Mouse (Mus musculus) megakaryocyte-erythroid progenitor cell, adult 5-6 weeks (primary cell): ENCODE data around the gene F5. TPM values are rescaled to one million over a fixed set of nuclear protein-coding genes. Genes with fewer than 3 reads are reported as not detected.
A peak's percentile ranks its signal among the peaks of the same experiment; 100 is the strongest.

Experiments
- ATAC-seq: replicated peaks from 2 replicates; pipeline ENCODE4 v1.8.0; 2016; ENCODE audit warnings: mild to moderate bottlenecking, inconsistent platforms; ENCODE audit not compliant: severe bottlenecking, poor library complexity, low FRiP score, low TSS enrichment
- total RNA-seq, 2 experiments: library from RNA; stranded (forward) in 1 of 2; stranded (reverse) in 1 of 2; fragments of 200-1000, 215-1000 nt in 1 of 2; fragments of >200 nt in 1 of 2; fragmentation: Nextera tagmentation in 1 of 2; gene quantifications; 2 replicates each; pipeline ENCODE4 v1.2.3; 2014 to 2017

F5 gene
- total RNA-seq, 2 experiments from 2014 or later: 0.42 TPM; not detected in 1

DNA sequence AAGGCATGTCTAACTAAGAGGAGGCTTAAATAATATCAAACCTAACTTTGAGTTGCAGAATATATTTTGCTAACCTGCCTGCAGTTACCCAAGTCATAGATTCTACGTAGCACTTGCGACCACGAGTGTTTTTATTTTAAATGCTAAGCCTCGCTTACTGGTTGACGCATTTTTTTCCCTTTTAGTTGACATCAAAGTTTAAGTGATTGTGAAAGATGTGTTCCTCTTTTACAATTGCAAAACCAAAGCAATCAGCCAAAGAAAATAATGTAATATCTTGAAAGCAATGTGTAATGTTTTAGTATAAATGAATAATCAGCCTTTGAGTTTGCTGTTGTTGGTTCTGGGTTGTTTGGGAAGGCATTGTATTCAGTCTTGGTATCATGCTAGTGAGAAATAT lies 1.2 kb downstream of the F5 start:
- no peak for ATAC-seq

DNA sequence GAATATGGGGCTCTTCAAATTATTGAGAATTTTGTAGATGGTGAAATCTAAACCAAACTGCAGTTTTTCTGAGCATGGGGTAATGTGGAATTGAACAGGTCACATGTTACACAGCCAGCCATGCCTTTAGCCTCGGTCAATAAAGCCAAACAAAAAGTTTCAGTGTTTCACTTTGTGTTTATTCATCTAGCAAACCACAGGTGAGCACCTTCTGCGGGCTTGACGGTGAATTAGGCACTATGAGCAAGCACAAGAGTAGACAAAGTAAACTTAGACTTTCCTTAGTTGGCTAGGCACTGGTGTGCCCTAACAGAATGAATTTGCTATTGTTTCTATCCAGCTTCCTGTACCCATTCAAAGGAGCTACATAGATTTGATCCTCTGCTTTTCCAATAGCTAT lies 3.3 kb downstream of the F5 start:
- no peak for ATAC-seq

DNA sequence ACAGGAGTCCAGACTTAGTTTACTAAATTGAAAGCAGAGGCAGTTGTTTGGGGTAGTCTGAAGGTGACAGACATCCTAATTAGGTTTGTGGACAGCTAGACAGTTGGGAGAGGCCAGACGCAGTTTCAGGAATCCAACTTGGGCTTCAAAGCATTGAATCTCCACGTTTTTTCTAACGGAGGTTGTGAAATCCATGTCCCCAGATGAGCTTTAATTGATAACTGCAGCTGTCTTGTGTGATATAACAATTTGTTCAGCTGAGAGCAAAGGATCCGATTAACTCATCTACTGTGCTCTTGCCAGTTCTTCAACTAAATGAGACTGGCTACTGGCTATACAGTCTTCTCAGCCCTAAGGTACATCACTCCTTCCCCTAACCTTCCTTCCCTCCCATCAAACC lies 6.9 kb downstream of the F5 start:
- ATAC-seq: no peak

DNA sequence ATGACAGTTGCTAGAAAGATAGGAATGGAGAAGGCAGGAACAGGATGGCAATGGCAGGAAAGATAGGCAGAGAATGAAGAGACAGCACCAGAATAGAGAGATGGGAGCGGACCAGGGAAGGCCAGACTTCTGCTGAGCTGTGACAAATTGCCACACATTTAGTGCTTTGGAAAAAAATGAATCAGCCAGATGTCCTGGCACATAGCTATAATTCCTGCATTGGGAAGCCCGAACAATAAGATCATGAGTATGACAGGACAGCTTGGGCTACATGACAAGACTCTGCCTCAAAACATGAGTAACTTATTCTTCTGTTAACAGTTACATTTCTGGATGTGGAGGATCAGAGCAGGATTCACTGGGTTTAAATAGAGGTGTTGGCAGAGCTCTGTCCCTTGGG lies 8.1 kb downstream of the F5 start:
- ATAC-seq: no peak

DNA sequence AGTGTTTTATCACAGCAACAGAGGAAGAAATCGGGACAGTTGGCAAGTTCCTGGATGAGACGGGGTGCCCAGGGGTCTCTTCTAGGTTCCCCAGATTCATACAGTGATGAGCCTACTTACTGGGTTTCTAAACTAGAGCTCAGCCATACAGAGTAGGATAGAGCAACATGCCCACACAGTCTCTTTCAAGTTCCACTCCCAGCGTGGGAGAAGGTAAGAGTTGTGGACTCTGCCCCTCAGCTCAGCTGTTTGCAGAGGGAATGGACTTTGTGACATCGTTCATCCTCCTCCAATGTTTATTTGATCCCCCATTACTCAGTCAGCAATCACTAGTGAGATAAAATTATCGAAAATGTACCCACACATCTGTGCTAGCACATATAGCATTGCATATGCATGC lies 11.1 kb downstream of the F5 start:
- no peak for ATAC-seq

DNA sequence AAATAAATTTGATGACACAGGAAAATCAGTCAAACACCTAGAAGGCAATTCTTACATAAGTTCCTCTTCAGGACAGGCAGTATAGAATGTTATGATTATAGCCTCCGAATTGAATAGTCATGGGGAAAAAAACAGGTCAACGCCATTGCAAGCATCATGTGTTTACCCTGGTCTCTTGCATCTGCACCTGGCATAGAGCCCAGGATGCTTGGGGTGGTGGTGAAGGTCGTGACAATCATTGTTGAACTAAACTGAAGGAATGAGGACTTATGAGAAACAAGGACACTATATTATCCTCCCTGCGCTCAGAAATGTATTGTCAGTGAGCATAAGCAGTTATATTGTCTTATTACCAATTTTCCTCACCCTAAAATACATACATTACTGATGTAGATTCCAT lies 17.2 kb downstream of the F5 start:
- no peak for ATAC-seq

DNA sequence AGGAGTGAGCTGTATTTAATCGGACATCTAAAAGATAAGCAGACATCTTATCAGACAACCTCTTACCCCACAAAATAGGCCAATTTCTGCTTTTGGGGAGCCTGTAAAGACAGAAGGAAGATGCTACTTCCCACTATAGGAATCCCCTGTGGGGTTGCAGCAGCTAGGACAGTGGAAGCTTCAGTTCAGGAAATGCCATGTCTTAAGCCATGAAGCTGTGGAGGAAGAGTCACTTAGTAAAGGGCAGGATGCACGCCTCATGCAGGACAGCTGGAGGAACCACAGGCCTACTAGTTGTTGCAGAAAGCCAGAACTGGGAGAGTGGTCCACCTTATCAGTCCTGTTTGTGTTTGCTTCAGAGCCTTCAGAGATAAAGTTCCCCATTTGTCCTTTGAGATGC lies 18.8 kb downstream of the F5 start:
- no peak for ATAC-seq

DNA sequence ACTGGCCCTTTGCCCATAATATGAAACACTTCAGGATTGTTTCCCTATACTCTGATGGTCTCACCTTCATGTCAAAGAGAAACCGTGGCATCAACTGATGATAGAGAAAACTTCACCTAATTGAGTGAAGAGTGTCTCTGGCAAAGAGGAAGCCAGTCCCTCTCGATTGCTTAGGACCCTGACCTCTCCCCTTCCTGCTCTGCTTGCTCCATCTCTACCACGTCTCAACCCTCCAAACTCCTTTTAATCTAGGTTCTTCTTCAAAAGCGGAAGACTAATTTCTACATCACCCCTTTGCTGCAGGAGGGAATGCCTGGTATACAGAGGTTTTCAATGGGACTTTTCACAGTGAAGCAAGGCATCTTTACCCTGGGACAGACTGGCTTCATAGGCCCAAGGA lies 21.5 kb downstream of the F5 start:
- no peak for ATAC-seq

DNA sequence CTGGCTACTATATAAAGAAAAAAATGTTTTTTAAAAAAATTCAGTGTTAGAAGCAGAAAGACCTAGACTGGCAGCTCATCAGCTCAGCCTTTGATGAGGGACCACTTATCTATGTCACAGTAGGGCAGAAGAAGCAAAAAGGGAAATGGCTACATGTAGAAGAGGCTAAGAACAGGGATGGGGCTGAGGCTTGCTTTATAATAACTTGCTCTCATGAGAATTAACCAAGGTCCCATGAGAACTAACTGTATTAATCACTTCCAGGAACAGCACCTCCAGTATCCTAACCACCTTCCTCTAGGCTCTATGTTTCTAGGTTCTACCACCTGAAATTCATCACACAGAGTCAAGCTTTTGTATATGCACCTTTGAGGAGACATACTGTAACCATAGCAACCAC lies 25.2 kb downstream of the F5 start:
- no peak for ATAC-seq

DNA sequence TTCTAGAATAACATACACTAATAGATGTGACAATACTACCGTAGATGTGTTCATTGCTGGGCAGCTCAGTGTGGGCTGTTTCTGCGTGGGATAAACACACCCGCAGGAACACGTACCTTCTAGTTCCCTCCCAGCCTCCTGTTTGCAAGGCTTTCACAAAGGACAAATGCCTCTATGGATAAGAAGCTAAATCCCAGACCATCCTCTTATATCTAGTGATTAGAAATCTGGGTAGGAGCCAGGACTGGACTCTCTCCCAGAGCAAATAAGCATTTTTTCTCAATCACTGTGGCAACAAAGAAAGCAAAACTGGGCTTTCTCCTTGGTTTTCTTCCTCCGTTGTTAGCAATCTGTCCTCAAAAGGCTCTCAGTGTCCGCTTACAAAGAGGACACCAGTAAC lies 26.8 kb downstream of the F5 start:
- ATAC-seq: no peak

DNA sequence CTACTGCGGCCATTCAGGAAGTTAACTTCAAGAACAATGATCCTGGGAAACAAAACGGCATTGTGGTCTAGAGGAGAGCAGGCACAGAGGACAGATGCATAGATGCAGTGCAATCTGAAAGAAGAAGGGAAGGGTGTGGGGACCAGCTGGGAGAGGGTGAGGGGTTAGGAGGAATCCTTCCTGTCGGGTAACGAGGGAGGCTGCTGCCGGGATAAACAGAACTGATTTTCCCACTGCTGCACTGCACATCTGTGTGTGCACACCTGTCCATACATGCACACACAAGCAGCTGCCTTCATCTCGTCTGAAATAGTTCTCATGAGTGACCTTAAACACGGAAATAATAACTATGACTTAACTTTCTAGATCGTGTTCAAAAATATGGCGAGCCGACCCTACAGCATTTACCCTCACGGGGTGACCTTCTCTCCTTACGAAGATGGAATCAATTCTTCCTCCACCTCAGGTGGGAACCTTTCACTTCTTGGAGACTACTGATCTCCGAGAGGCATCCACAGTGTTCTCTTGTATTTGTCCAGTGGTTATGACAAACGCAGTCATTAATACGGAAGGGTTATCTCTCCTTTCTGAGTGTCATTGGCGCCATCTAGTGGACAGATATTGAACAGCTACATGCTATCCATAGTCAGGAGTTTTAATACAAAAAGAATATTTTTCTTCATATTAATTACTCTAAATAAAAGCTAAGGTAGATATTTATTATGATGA lies 32.7 kb downstream of the F5 start:
- peak; percentile 97 for ATAC-seq

DNA sequence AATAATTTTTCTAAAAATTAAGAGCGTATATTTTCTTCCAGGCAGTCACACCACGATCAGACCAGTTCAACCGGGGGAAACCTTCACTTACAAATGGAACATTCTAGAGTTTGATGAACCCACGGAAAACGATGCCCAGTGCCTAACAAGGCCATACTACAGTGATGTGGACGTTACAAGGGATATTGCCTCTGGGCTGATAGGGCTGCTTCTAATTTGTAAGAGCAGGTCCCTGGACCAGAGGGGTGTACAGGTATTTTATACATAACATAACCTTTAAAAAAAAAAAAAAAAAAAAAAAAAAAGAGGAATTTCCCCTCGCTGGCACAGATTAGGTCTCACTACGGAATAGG lies 33.2 kb downstream of the F5 start:
- 0 out of 2 replicates have a peak, but pooled peaks have one; percentile 17 for ATAC-seq

DNA sequence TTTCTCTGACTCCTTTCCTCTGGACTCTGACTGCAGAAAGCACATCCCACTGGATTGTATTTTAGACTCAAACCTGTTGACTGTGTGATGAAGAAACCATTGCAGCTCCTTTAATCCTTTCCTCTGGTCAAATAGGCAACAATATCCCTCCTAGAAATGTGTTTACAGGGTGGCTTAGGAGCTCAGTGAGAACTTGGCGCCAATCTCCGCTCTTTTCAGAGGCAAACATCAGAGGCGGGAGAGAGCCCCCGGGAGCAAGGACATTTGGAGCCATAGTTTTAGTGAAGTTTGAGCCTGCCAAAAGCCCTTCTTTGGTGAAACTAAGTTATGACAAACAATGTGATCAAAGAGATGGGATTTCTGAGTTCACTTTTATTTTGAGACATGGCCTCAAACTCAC lies 33.7 kb downstream of the F5 start:
- ATAC-seq: no peak

DNA sequence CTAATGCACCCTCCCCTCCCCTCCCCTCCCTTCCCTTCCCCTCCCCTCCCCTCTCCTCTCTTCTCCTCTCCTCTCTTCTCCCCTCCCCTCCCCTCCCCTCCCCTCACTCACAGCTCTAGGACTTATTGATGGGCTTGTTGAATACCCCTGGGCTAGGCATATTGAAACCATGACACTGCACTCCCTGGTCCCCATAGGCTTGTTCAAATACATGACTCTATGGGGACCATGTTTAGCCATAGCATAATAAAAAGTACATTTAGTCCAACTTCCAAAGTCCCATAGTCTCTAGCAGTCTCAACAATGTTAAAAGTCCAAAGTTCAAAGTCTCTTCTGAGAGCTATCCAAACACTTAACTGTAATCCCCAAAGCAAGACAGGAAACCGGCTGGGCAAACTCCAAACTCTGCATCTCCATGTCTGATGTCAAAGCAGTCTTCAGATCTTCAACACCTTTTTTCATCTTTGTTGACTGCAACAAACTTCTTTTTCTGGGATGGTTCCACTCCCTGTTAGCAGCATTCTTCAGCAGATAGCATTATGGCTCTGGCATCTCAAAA lies 35.4 kb downstream of the F5 start:
- ATAC-seq: no peak

DNA sequence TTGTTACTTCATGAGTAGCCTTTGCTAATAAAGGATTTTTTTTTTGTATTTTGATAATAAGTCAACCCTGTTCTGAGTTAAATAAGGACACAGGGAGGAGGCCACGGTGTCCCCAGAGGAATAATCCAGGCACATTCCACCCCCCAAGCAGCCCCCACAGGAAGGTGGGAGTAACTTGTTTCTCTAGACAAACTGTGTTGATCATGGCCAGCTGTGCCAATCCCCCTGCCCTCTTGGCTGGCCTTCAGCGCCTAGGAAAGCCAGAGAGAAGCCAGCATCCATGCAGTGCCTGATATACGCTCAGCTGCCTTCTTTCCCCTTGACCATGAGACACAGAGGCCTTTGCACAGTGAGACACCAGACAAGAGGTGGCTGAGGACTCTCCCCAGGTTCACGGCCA lies 47.9 kb downstream of the F5 start:
- ATAC-seq: no peak

DNA sequence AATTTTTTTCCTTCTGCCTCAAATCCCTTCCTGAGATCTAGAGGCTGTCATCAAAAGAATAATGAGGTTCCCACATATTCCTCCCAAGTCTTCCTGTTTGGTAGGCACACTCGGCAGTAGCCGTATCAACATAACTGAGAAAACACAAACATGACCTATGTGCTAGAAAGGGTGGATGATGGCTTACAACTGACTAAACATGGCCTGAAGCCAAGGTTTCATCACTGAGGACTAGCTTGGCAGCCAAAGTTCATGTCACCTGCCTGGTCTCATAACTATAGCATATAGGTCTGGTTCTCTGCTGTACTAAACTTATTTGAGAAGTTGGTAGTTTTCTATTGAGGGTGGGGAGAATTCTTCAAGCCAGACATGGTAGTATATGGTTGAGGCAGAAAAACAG lies 56.8 kb downstream of the F5 start:
- no peak for ATAC-seq

DNA sequence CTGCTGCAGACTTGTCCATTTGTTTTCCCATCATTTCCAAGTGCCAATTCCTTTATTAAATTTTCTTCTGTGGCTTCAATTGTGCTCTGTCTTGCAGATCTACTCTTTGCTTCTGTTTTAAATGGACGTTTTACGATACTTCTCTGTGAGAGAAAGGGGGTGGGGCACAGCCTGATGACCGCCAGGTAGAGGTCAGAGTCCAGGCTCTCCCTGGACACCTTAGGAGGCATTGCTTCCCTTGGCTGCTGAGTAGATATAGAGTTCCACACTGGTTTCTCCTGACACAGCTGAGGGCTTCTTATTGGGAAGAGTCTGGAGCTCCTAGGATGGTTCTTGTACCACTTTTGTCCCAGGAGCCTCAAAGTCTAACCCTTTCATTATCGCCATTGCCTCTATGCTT lies 59.3 kb downstream of the F5 start:
- ATAC-seq: no peak

DNA sequence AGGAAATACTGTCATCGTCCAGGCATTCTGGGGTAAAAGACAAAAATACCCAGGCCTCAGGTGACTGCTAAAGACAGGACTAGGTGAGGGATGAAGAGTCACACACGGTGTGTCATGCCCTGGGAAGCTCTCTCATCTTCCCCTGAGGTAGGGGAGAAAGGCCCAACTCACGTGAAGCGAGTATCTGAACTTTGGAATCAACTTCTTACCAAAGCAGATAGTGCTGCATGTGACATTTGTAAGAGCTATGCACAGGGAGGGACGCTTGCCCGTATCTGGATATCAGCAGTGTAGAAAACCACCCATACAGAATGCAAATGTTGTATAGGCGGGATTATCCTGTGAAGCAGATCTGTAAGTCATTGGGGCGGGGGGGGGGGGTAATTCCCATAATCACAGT lies 61.0 kb downstream of the F5 start:
- no peak for ATAC-seq

DNA sequence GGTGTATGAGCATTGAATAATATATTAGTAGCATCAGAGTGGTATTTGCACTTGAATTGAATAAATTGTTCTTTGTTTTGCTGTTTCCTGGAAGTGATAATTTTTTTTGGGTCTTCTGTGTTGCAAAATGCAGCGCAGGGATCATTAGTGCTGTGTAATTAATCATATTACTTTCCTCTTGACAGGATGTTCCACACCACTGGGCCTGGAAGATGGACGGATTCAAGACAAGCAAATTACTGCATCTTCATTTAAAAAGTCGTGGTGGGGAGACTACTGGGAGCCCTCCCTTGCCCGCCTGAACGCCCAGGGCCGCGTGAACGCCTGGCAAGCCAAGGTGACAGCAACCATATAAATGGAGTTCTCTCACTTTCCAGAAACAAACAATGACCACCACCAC lies 62.6 kb downstream of the F5 start:
- no peak for ATAC-seq

DNA sequence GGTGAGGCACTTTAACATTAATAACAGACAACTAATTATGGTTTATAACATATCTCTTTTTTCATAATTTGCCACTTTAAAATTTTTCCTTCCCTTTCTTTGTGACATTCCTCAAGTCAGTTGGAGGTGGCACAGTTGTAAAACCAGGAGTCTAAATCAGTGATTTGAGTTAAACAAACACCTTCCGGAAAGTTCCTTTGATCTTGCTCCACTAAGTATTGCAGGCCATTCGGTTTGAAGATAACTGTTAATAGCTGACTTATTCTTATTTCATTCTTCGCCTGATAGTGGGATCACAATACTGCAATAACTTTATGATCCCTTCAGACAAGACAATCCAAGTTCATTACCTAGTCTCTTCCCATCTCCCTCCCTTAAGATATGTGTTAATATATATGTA lies 63.5 kb downstream of the F5 start:
- ATAC-seq: no peak

DNA sequence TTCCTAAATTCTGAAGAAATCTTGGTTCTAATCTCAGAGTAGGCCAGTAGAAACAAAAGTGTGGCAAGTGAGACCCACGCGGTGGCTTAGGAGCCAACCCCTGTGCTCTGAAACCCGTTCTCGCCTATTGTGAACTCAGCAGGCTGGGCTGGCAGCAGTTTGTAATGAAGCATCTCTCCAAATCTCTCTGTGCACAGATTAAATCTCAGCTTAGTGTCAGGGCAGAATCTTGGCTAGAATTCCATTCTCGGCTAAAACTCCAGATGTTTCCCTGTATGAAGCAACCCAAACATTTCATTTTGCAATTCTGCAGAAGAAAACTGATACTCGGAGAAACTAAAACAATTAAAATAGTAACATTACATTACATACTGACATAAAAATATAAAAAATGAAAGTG lies 63.9 kb downstream of the F5 start:
- no peak for ATAC-seq
